Mouse (Mus musculus) limb, embryonic 12.5 days (tissue): ENCODE measurements around the gene Aff3. TPM values are rescaled to one million over a fixed set of nuclear protein-coding genes. Genes with fewer than 3 reads are reported as not detected.

ENCODE experiments used
- ATAC-seq: fragments of 200-750 bp; cut with Nextera tagmentation; 2 replicates; pipeline ENCODE4 v1.8.0; 2017; ENCODE audit warnings: low read depth, moderate TSS enrichment; ENCODE audit not compliant: insufficient number of reproducible peaks, insufficient read depth, low FRiP score, low TSS enrichment
- H3K27ac ChIP-seq: fragments of 300-500 bp; sonication (generic); 2 replicates; pipeline ENCODE4 v1.5.1; 2016; ENCODE audit warnings: mild to moderate bottlenecking, moderate library complexity
- H3K27me3 ChIP-seq: fragments of 300-500 bp; sonication (generic); 2 replicates; pipeline ENCODE4 v1.6.1; 2016; ENCODE audit warnings: mild to moderate bottlenecking, moderate library complexity
- H3K36me3 ChIP-seq: fragments of 300-500 bp; sonication (generic); 2 replicates; pipeline ENCODE4 v1.6.1; 2016; ENCODE audit warnings: mild to moderate bottlenecking, moderate library complexity
- H3K4me1 ChIP-seq: fragments of 300-500 bp; sonication (generic); replicated peaks from 2 replicates; pipeline ENCODE4 v1.6.1; 2016
- H3K4me2 ChIP-seq: fragments of 300-500 bp; sonication (generic); 2 replicates; pipeline ENCODE4 v1.6.1; 2016; ENCODE audit warnings: mild to moderate bottlenecking, moderate library complexity
- H3K4me3 ChIP-seq: fragments of 300-500 bp; sonication (generic); replicated peaks from 2 replicates; pipeline ENCODE4 v1.5.1; 2016; ENCODE audit warnings: mild to moderate bottlenecking
- H3K9ac ChIP-seq: fragments of 300-500 bp; sonication (generic); replicated peaks from 2 replicates; pipeline ENCODE4 v1.6.1; 2016; ENCODE audit warnings: mild to moderate bottlenecking, moderate library complexity
- H3K9me3 ChIP-seq: fragments of 300-500 bp; sonication (generic); 2 replicates; pipeline ENCODE4 v1.6.1; 2016; ENCODE audit warnings: mild to moderate bottlenecking, moderate library complexity
- WGBS: fragments of 180-500 bp; shearing (Covaris S2); methylation state at CpG from one replicate; pipeline ENCODE4 v1.1.7; 2016; 5-methylcytosine and 5-hydroxymethylcytosine counted together
- polyA plus RNA-seq: library from polyadenylated mRNA; unstranded; fragments of >200 nt; fragmentation: Nextera tagmentation; extraction: Ambion mirVana; gene quantifications from 2 replicates; pipeline ENCODE4 v1.2.1, GENCODE M21; 2016

The Aff3 gene
- polyA plus RNA-seq, 1 experiment from 2014 or later: 48.5 TPM

GRCm38 (mm10) chr1:38657606-38658005 lies 7.1 kb downstream of the Aff3 start:
- Histone ChIP-seq H3K4me2 (peak overlapping the region; percentile 16; the same call in 1 of the 2 replicates), H3K9me3 (no peaks in the 10 kb centered on the region), H3K36me3 (no peaks in the 10 kb centered on the region), H3K9ac (no peak overlapping the region), H3K4me1 (peaks cover 47% of the 10 kb centered on the region), H3K27me3 (no peaks in the 10 kb centered on the region), H3K4me3 (no peak overlapping the region), H3K27ac (peak overlapping the region; percentile 77)
- ATAC-seq: no peak
- WGBS: 41% methylated on average over 7 of the region's 7 CpGs

- Histone ChIP-seq H3K9ac (no peak overlapping the region), H3K4me2 (no peak overlapping the region), H3K27me3 (no peaks in the 10 kb centered on the region), H3K36me3 (no peaks in the 10 kb centered on the region), H3K4me3 (no peak overlapping the region), H3K9me3 (no peaks in the 10 kb centered on the region), H3K4me1 (peaks cover 53% of the 10 kb centered on the region), H3K27ac (no peak overlapping the region)
- ATAC-seq: no peak
- WGBS: 95% methylated on average over 5 of the region's 5 CpGs
Observed at GRCm38 (mm10) chr1:38654981-38655540, 9.7 kb downstream of the Aff3 start.

GRCm38 (mm10) chr1:38650031-38650430 lies 14.7 kb downstream of the Aff3 start:
- Histone ChIP-seq H3K4me1 (peaks cover 41% of the 10 kb centered on the region), H3K27me3 (peaks cover 9% of the 10 kb centered on the region; the same call in 1 of the 2 replicates), H3K36me3 (no peaks in the 10 kb centered on the region), H3K27ac (no peak overlapping the region), H3K9me3 (no peaks in the 10 kb centered on the region), H3K9ac (no peak overlapping the region), H3K4me2 (no peak overlapping the region), H3K4me3 (no peak overlapping the region)
- no peak for ATAC-seq
- WGBS: 57% methylated on average over 7 of the region's 7 CpGs

GRCm38 (mm10) chr1:38649174-38649573 lies 15.6 kb downstream of the Aff3 start:
- H3K27ac ChIP-seq: no peak overlapping the region
- WGBS: 53% methylated on average over 3 of the region's 3 CpGs
- no peak overlapping the region for H3K9ac ChIP-seq
- no peak overlapping the region for H3K4me2 ChIP-seq
- no peaks in the 10 kb centered on the region for H3K36me3 ChIP-seq
- peaks cover 13% of the 10 kb centered on the region; the same call in 1 of the 2 replicates for H3K27me3 ChIP-seq
- no peak for ATAC-seq
- H3K4me3 ChIP-seq: no peak overlapping the region
- no peaks in the 10 kb centered on the region for H3K9me3 ChIP-seq
- peaks cover 41% of the 10 kb centered on the region for H3K4me1 ChIP-seq

GRCm38 (mm10) chr1:38642288-38642687 lies 22.5 kb downstream of the Aff3 start:
- no peak overlapping the region for H3K9ac ChIP-seq
- no peak overlapping the region for H3K4me2 ChIP-seq
- ATAC-seq: peak; percentile 91
- 0 out of 2 replicates have a peak, but pooled peaks cover 5% of the 10 kb centered on the region for H3K27me3 ChIP-seq
- H3K4me3 ChIP-seq: no peak overlapping the region
- H3K27ac ChIP-seq: peak overlapping the region; percentile 47; the same call in 1 of the 2 replicates
- peaks cover 34% of the 10 kb centered on the region for H3K4me1 ChIP-seq
- WGBS: 18% methylated on average over 4 of the region's 4 CpGs
- no peaks in the 10 kb centered on the region for H3K36me3 ChIP-seq
- H3K9me3 ChIP-seq: no peaks in the 10 kb centered on the region

GRCm38 (mm10) chr1:38639669-38640068 lies 25.1 kb downstream of the Aff3 start:
- H3K36me3 ChIP-seq: no peaks in the 10 kb centered on the region
- H3K4me1 ChIP-seq: peaks cover 57% of the 10 kb centered on the region
- no peak for ATAC-seq
- no peak overlapping the region for H3K4me3 ChIP-seq
- H3K4me2 ChIP-seq: no peak overlapping the region
- H3K27me3 ChIP-seq: peaks cover 10% of the 10 kb centered on the region; the same call in 1 of the 2 replicates
- H3K9me3 ChIP-seq: no peaks in the 10 kb centered on the region
- H3K27ac ChIP-seq: no peak overlapping the region
- no peak overlapping the region for H3K9ac ChIP-seq
- WGBS: 78% methylated on average over 5 of the region's 5 CpGs

GRCm38 (mm10) chr1:38635596-38635995 lies 29.2 kb downstream of the Aff3 start:
- no peak for ATAC-seq
- 54% methylated on average over 7 of the region's 7 CpGs for WGBS
- Histone ChIP-seq H3K36me3 (no peaks in the 10 kb centered on the region), H3K4me2 (no peak overlapping the region), H3K4me3 (no peak overlapping the region), H3K9me3 (no peaks in the 10 kb centered on the region), H3K9ac (no peak overlapping the region), H3K27me3 (peaks cover 25% of the 10 kb centered on the region), H3K4me1 (peaks cover 73% of the 10 kb centered on the region), H3K27ac (no peak overlapping the region)

GRCm38 (mm10) chr1:38634081-38634480 lies 30.7 kb downstream of the Aff3 start:
- Histone ChIP-seq H3K4me3 (no peak overlapping the region), H3K36me3 (no peaks in the 10 kb centered on the region), H3K27me3 (peaks cover 25% of the 10 kb centered on the region), H3K9me3 (no peaks in the 10 kb centered on the region), H3K4me2 (no peak overlapping the region), H3K4me1 (peaks cover 81% of the 10 kb centered on the region), H3K9ac (no peak overlapping the region), H3K27ac (no peak overlapping the region)
- WGBS: 87% methylated on average over 7 of the region's 7 CpGs
- ATAC-seq: no peak

- H3K4me2 ChIP-seq: no peak overlapping the region
- H3K9ac ChIP-seq: no peak overlapping the region
- no peaks in the 10 kb centered on the region for H3K9me3 ChIP-seq
- 72% methylated on average over 16 of the region's 16 CpGs for WGBS
- no peak for ATAC-seq
- H3K4me3 ChIP-seq: no peak overlapping the region
- peaks cover 83% of the 10 kb centered on the region for H3K4me1 ChIP-seq
- H3K36me3 ChIP-seq: no peaks in the 10 kb centered on the region
- H3K27ac ChIP-seq: no peak overlapping the region
- H3K27me3 ChIP-seq: peaks cover 28% of the 10 kb centered on the region
Observed at GRCm38 (mm10) chr1:38632461-38633180, 32.1 kb downstream of the Aff3 start.

- Histone ChIP-seq H3K4me2 (no peak overlapping the region; the same call in 1 of the 2 replicates), H3K36me3 (no peaks in the 10 kb centered on the region), H3K4me3 (no peak overlapping the region), H3K4me1 (peaks cover 74% of the 10 kb centered on the region), H3K27me3 (peaks cover 28% of the 10 kb centered on the region), H3K27ac (0 out of 2 replicates have a peak overlapping the region, but pooled peaks have one; percentile 53), H3K9ac (no peak overlapping the region), H3K9me3 (no peaks in the 10 kb centered on the region)
- no peak for ATAC-seq
- WGBS: 3% methylated on average over 7 of the region's 7 CpGs
Observed at GRCm38 (mm10) chr1:38631501-38632279, 33.1 kb downstream of the Aff3 start.
